Mouse (Mus musculus) mesoderm, embryonic 11.5 days (tissue): ENCODE data around the gene Jmjd6.

Experiments used
- DNase-seq: peaks from one replicate; pipeline ENCODE4 v3.0.0-alpha.2; 2012; ENCODE audit warnings: low read depth, low spot score

Gene Jmjd6

GRCm38 (mm10) chr11:116843261-116844233 is at the start of gene Jmjd6, which contains the start of gene Mettl23:
Jmjd6 (minus strand) TSS chr11:116843449.
Mettl23 (plus strand) TSS chr11:116843278.
- DNase-seq = peak; percentile 98

- no peak for DNase-seq
Measured at GRCm38 (mm10) chr11:116887136-116887535, 43.9 kb upstream of the Jmjd6 start.

GRCm38 (mm10) chr11:116885275-116886151 is 42.3 kb upstream of the Jmjd6 start:
- DNase-seq = peak; percentile 90

- no peak for DNase-seq
Measured at GRCm38 (mm10) chr11:116884061-116884460, 40.8 kb upstream of the Jmjd6 start.

GRCm38 (mm10) chr11:116882446-116882845 is 39.2 kb upstream of the Jmjd6 start:
- DNase-seq = no peak

GRCm38 (mm10) chr11:116881440-116881839 is 38.2 kb upstream of the Jmjd6 start:
- no peak for DNase-seq

- DNase-seq = no peak
Measured at GRCm38 (mm10) chr11:116880839-116881238, 37.6 kb upstream of the Jmjd6 start.

- no peak for DNase-seq
Measured at GRCm38 (mm10) chr11:116878454-116878853, 35.2 kb upstream of the Jmjd6 start.

GRCm38 (mm10) chr11:116873987-116874386 is 30.7 kb upstream of the Jmjd6 start:
- no peak for DNase-seq

GRCm38 (mm10) chr11:116871538-116871937 is 28.3 kb upstream of the Jmjd6 start:
- no peak for DNase-seq

- no peak for DNase-seq
Measured at GRCm38 (mm10) chr11:116869641-116870040, 26.4 kb upstream of the Jmjd6 start.

- DNase-seq = no peak
Measured at GRCm38 (mm10) chr11:116869223-116869622, 26.0 kb upstream of the Jmjd6 start.

- DNase-seq = no peak
Measured at GRCm38 (mm10) chr11:116868129-116868528, 24.9 kb upstream of the Jmjd6 start.

- DNase-seq = no peak
Measured at GRCm38 (mm10) chr11:116865945-116866585, 22.8 kb upstream of the Jmjd6 start.

GRCm38 (mm10) chr11:116864444-116864843 is 21.2 kb upstream of the Jmjd6 start:
- no peak for DNase-seq

- DNase-seq = no peak
Measured at GRCm38 (mm10) chr11:116857183-116857850, 14.1 kb upstream of the Jmjd6 start.

- no peak for DNase-seq
Measured at GRCm38 (mm10) chr11:116854279-116854678, 11.0 kb upstream of the Jmjd6 start.

- DNase-seq = peak; percentile 94
Measured at GRCm38 (mm10) chr11:116853512-116853928, 10.3 kb upstream of the Jmjd6 start.

GRCm38 (mm10) chr11:116852891-116853511 is 9.8 kb upstream of the Jmjd6 start, which contains the start of gene Srsf2:
Srsf2 (minus strand) TSS chr11:116853094.
- peak; percentile 96 for DNase-seq

GRCm38 (mm10) chr11:116852291-116852890 is 9.1 kb upstream of the Jmjd6 start, which contains the start of gene Mfsd11:
Mfsd11 (plus strand) TSS chr11:116852440.
- DNase-seq = peak; percentile 64
